Mouse (Mus musculus) right cerebral cortex, postnatal 4 days (tissue): ENCODE measurements around the gene Gadd45gip1.

ENCODE experiments used
- DNase-seq: peaks from one replicate; pipeline ENCODE4 v3.0.0-alpha.2; 2022

The Gadd45gip1 gene

DNA sequence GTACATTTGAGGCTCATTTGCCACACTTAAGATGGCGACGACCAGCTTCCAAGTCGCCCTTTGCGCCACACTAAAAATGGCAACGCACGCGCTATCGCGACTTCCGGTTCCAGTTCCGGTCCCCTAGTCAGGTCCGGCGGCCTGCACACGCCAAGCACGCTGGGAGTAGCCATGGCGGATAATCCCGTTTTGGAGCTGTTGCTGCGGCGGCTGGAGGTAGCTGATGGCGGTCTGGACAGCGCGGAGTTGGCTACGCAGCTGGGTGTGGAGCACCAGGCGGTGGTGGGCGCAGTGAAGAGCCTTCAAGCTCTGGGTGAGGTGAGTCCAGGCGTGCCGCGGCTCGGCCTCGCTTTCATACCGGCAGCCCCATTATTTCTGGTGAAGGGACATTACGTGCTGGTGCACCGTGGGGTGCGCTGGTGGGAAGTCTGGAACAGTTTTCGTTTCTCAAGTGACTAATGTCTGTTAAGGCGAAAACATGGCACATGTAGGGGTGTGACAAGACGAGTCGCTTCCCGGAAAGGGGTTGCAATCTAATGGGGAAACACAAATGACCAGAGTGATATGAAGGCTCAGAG, 25.6 kb downstream of the Gadd45gip1 start, which contains the start of gene Farsa:
Gene Farsa (plus strand): TSS at position 126 of the 578 bp plus-strand sequence.
- DNase-seq = peak; percentile 88

DNA sequence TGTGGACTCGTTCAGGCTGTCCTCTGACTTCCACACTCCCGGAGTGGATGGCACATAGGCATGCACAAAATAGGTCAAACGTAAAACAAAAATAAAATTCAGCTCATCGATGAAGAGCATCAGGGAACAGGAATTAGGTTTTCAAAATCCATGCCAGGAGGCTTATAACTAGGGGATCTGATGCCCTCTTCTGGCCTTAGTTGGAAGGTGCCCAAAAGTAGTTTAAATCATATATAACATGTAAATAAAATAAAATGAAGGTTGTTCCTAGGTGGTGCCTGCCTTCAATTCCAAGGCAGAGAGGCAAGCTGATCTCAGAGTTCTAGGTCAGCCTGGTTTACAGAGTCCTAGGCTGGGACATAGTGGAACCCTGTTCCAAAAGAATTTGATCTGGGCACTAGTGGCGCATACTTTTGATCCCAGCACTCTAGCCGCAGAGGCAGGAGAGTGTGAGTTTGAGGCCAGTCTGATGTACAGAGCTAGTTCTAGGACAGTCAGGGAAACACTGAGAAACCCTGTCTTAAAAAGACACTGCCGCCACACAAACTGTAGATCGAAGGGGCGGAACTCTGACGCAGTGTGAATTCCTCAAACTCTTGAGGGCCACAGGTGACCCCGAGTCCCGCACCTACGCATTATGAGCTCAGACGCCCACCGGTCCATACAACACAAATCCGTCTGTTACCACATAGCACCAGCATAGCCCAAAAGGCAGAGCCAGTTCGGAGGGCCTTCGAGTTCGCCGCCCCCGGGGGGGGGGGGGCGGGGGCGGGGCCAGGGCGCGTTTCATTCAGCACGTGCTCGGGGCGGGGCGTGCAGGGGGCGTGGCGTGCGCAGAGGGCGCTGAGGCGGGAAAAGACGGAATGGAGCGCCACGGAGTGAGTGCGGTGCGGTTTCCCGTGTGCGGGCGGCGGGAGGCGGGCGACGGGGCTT, 40.3 kb downstream of the Gadd45gip1 start, which contains the start of gene Syce2:
Gene Syce2 (plus strand): TSS at position 736 of the 933 bp plus-strand sequence.
- peak; percentile 80 for DNase-seq

GRCm38 (mm10) chr8:84872309-84872965, 41.1 kb downstream of the Gadd45gip1 start:
- DNase-seq = peak; percentile 29

GRCm38 (mm10) chr8:84873016-84873415, 41.7 kb downstream of the Gadd45gip1 start:
- DNase-seq = no peak

GRCm38 (mm10) chr8:84874339-84874738, 43.0 kb downstream of the Gadd45gip1 start:
- DNase-seq = no peak

GRCm38 (mm10) chr8:84877297-84878035, 46.1 kb downstream of the Gadd45gip1 start:
- DNase-seq = no peak

DNA sequence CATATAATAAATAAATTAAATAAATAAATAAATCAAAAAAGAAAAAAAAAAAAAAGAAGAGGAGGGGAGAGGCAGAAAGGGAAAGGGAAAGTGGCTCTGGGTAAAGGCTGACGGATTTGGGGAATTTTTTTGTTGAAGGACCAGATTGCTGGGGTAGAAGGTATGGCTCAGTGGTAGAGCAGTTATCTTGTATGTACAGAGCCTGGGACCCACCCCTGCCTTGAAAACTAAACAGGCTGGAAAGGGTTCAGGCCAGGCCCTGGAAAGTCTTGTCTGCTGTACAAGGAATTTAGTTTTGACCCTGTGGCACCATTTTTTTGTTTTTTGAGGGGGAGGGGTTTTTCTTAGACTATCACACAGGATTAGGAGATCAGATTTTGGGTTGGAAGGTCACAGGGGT, 47.6 kb downstream of the Gadd45gip1 start:
- DNase-seq = no peak

GRCm38 (mm10) chr8:84884728-84885127, 53.4 kb downstream of the Gadd45gip1 start:
- no peak for DNase-seq
